Mouse (Mus musculus) MEL (cell line): ENCODE results near the gene Coro1a.
"Not testable (repeated sequence)": the region's sequence is repeated elsewhere in the genome, so short reads cannot be mapped to it uniquely, and the experiment has no call there.

Experiments used
- POLR2A ChIP-seq, 2 experiments: IDR thresholded peaks; 2 replicates each; pipeline ENCODE4 v1.6.1; 2011 to 2012; ENCODE audit warnings: low read length in 2 of 2, mild to moderate bottlenecking in 2 of 2, control low read depth in 1 of 2, improper control_type of control experiment in 1 of 2, low read depth in 1 of 2, moderate library complexity in 1 of 2; ENCODE audit not compliant: control insufficient read depth in 1 of 2, insufficient read depth in 1 of 2, poor library complexity in 1 of 2
- SIN3A ChIP-seq: IDR thresholded peaks from 2 replicates; pipeline ENCODE4 v1.6.1; 2012; ENCODE audit warnings: low read length, improper control_type of control experiment, inconsistent platforms

GRCm38 (mm10) chr7:126688156-126688555, 19.4 kb downstream of the Coro1a start:
- not testable (repeated sequence) for TF ChIP-seq POLR2A (IDR thresholded peaks at IDR 0.05; ENCODE audit: control insufficient read depth in 1 of 2, insufficient read depth in 1 of 2, low read depth in 1 of 2, low read length in 2 of 2, poor library complexity in 1 of 2); SIN3A
